Mouse (Mus musculus) urinary bladder, adult 2 months (tissue): ENCODE results near the gene Duoxa1. TPM values are rescaled to one million over a fixed set of nuclear protein-coding genes. Genes with fewer than 3 reads are reported as not detected.

Experiments
- DNase-seq: peaks from one replicate; pipeline ENCODE4 v3.0.0; 2022; ENCODE audit warnings: low spot score
- polyA plus RNA-seq: library from polyadenylated mRNA; depleted of rRNA; stranded (reverse); fragments of >200 nt; gene quantifications from 2 replicates; pipeline ENCODE4 v1.2.3, GENCODE M21; 2012; rRNA removed

Duoxa1 gene
- polyA plus RNA-seq, 1 experiment, result 26.6 TPM

DNA sequence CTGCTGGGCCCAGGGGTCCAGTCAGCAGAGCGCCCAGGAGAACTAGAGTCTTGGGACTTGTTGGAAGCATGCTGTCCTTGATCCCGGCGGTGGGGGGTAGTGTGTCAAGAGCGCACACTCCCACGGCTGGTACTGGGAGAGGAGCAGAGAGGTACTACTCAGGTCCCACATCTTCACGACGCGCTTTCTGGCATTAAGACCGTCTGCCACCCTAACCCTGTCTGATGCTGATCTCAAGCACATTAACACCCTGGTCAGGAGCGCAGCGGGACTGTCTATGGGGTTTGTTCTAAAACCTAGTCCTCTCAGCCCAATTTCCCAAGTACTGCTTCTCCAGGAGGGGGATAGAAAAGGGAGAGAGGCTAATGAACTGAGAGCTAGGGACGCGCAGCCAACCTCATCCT lies 15.4 kb downstream of the Duoxa1 start, which contains the start of gene Duox2:
TSS of gene Duox2 (minus strand) at position 354 of the 404 bp plus-strand sequence.
- no peak for DNase-seq

DNA sequence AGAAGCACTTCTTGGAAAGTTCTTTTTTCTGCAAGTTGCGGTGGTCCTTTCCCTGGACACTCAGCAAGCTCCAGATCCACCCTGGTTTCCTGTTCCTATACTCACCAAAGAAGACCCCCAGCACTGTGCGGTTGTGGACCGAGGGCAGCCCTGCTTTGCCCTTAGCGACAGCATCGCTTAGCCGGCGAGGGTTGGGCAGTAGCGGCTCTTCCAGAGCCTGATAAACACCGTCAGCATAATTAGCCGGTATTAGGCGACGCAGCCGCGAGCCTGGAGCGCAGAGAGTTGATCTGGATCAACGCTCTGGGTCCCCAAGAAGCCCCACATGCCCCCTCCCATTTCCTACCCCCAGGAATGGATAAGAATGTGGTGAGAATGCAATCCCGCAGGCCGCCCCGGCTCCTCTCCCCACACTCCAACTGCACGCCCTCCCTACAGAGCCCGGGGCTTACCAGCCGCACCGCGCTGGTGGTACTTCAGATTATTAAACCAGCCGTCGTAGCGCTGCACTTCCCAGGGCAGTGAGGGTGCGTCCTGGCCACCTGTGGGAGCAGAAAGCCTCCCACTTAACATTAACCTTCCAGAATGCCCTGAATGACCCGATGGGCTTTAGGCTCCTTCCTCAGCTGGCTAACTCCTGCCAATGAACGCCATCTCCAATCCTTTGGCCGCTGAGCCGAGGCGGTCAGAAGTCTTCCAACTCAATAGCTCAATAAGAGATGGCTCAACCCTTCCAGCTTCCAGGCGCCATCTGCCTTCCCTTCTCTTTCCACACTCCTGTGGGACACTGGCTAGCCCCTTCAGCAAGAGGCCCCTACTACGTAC lies 16.0 kb downstream of the Duoxa1 start:
- DNase-seq, result no peak

DNA sequence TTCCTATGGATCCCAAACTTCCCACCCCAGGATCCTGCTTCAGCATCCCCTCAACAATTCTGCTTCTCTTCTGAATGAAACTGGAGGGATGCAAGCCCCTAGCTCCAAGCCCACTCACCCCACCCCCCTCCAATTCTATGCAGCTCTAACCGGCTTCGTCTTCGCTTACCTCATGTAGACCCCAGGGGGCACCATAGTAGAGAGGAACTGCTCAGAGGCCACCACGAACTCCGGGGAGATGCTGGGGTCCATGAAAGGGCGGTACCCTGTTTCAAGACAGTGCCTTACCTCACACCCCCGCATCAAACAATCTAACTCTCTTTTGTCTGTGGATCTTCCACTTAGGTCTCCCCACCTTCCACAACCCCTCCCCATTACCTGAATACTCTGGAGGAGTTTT lies 18.6 kb downstream of the Duoxa1 start:
- no peak for DNase-seq

DNA sequence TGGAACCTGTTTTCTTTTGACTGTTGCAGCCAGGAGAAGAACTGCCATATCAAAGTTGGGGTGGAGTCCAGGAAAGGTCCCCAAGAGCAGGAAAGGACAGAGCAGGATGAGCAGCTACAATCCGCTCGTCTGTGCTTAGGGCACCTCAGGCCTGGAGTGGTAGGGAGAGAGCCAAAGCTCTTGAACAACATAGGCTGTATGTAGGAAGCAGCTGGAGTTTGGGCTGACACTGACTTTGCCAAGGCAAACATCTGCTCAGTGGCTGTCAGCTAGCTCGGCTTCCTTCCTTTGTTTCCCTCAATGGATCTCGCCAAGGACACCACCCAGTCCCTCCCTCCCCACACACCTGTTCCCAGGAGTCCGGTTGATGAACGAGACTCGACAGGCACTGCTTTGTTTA lies 27.4 kb downstream of the Duoxa1 start:
- no peak for DNase-seq

DNA sequence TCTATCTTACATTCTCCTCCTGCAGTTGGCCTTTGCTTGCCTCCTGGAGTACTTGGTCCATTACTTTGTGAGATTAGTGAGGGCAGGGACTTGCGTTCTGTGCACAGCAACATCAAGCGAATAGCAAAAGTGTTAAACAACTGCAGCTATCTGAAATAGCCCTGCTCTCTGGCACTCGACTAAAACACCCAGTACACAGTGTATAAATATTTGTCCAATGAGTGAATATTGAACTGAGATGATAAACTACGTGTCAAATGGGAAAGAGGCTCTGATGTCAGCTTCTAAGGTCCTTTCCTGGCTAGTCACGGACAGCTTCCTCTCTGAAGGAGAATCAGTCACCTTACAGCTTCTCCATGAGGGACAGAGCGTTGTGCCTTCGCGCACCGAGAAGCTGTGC lies 29.4 kb downstream of the Duoxa1 start:
- DNase-seq, result no peak

DNA sequence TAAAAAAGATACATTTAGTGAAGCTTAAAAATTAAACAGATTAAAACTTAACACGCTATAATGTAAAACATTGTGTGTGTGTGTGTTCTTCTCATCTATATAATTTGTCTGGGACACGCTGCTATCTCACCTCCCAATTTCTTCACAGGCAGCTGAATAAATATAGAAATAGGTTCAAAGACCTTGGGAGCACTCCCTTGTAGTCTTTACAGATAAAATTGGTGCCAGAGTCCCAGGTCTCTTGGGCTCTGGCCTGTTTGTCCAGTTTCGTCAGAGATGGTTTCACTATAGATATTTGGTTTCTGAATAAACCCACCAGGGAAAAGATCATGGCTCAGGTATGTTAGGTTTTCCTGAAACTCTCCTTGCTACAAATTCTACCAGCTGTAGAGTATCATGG lies 34.8 kb downstream of the Duoxa1 start:
- no peak for DNase-seq

DNA sequence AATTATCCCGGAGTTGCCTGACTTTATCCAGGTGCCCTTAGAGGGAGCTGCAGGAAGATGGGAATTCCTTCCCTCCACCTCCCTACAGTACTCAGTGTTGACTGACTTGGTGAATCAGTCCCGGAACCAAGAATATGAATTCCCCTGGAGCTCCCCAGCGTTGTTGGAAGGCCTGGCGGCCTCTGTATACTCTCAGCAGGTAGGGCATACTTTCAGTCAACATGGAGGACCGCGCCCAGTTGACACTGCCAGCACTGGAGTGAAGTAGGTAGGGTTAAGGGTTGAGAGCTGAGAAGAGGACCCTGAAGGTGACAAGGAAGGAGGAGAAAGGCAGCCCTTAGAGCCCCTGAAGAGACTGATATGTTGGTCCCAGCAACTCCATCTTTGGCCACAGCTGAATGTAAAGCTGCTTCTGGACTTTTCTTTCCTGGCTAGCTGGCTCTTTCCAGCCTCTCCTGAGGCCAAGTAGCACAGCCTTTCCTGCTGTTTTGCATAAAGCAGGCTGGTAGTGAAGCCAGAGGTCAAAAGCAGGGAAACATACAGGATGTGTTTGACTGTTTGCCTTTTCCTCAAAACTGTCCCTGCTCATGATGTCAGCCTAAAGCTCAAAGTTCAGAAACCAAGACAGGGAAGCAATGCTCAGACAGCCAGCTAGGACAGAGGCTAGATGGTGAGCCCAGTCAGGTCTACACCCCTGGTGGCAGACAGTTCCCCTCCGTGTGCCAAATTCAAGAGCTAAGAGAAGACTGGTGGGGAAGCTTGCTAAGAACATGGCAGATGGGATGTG lies 46.9 kb downstream of the Duoxa1 start:
- DNase-seq, result no peak

DNA sequence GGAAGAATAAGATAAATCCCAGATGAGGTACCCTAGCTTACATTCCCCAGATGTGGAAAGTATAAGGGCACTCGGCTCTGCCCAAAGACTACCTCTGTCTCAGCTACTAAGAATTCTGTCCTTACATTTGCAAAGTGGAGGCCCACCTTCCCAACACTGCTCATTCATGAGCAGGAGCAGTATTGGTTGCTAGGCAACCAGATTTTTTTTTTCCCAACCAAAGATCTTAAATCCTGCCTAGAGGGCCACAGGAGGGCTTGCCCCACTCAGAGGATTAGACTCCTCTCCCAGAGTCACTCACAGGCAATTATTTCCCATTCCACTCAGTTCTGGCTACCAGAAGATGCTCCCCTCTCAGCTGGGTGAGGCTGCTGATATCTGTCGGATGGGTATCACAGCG lies 48.8 kb downstream of the Duoxa1 start:
- DNase-seq, result no peak

DNA sequence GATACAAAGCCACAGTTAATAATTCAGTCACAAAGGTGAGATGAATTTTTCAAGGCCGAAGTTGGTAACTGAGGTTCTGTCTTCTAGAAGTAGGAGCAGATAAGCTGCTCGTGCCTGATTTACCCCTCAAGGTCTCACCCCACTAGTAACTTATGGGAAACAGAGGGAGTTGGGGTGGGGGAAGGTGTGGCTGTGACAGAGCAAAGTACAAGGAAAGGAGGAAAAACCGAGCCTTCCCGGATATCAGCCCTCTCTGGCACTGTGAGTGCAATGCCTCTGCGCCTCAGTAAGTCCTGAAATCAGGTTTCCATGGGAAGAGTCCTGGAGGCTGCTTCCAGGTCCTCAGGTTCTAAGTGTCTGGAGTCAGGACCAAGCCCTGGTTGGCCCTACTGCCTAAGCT lies 52.8 kb downstream of the Duoxa1 start:
- no peak for DNase-seq

DNA sequence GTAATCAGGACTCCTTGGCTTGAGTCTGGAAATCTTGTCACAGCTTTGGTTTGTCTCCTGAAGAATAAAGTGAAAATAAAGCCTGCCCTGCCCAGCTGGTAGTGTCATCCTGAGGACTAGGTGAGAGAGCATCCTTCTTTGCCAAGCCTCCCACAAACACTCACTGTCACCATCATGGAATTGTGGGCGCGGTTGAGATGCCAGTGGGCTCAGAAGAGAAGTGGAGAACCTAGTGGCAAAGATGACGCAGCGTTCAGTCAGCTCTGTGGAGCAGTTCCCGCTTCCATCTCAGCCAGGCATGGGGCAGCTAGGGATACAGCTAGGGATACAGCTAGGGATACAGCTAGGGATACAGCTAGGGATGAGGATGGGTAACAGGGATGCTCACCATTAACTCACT lies 57.5 kb downstream of the Duoxa1 start:
- no peak for DNase-seq

Other genes starting within 250 kb of the Duoxa1 start
- 8.9 and 10.1 TPM in 2 replicates for gene Spg11, start 195.3 kb downstream of the Duoxa1 start, polyA plus RNA-seq
- gene B2m, start 166.0 kb downstream of the Duoxa1 start, polyA plus RNA-seq, result 721 and 902 TPM in 2 replicates
- gene Trim69, start 153.0 kb downstream of the Duoxa1 start, polyA plus RNA-seq, result 0.04 and 0.06 TPM in 2 replicates
- not detected in 2 replicates for gene Patl2, start 127.5 kb downstream of the Duoxa1 start, polyA plus RNA-seq
- not detected in 2 replicates for gene Terb2, start 127.5 kb downstream of the Duoxa1 start, polyA plus RNA-seq
- 57.5 and 74.7 TPM in 2 replicates for gene Sord, start 79.0 kb downstream of the Duoxa1 start, polyA plus RNA-seq
- gene Duox2, start 15.3 kb downstream of the Duoxa1 start, polyA plus RNA-seq, result 0.54 and 0.56 TPM in 2 replicates
- 0.34 and 0.50 TPM in 2 replicates for gene Duoxa2, start 14.8 kb downstream of the Duoxa1 start, polyA plus RNA-seq
- 5.3 and 6.8 TPM in 2 replicates for gene Duox1, start 1.9 kb upstream of the Duoxa1 start, polyA plus RNA-seq
- 8.2 TPM in 2 replicates for gene Shf, start 55.4 kb upstream of the Duoxa1 start, polyA plus RNA-seq
- 3.3 and 4.0 TPM in 2 replicates for gene Slc28a2, start 112.7 kb upstream of the Duoxa1 start, polyA plus RNA-seq
- gene Gm14085, start 171.2 kb upstream of the Duoxa1 start, polyA plus RNA-seq, result 0.01 TPM in 1 of 2 replicates, not detected in the other